Mouse (Mus musculus) limb, embryonic 14.5 days (tissue): ENCODE data around the gene Trappc1. TPM values are rescaled to one million over a fixed set of nuclear protein-coding genes. Genes with fewer than 3 reads are reported as not detected.
A peak's percentile ranks its signal among the peaks of the same experiment; 100 is the strongest.

Experiments
- ATAC-seq: fragments of 200-750 bp; cut with Nextera tagmentation; 2 replicates; pipeline ENCODE4 v1.8.0; 2017; ENCODE audit warnings: low read depth, moderate number of reproducible peaks, moderate TSS enrichment; ENCODE audit not compliant: low FRiP score
- DNase-seq: peaks from one replicate; pipeline ENCODE4 v3.0.0-alpha.2; 2015; ENCODE audit warnings: low spot score
- H3K27ac ChIP-seq: fragments of 300-500 bp; sonication (generic); replicated peaks from 2 replicates; pipeline ENCODE4 v1.5.1; 2014; ENCODE audit warnings: low read depth, mild to moderate bottlenecking, low read length, moderate library complexity, mixed read lengths
- H3K27me3 ChIP-seq: fragments of 300-500 bp; sonication (generic); 2 replicates; pipeline ENCODE4 v1.6.1; 2014; ENCODE audit warnings: low read length, mixed read lengths; ENCODE audit not compliant: control insufficient read depth, insufficient read depth
- H3K36me3 ChIP-seq: fragments of 300-500 bp; sonication (generic); 2 replicates; pipeline ENCODE4 v1.6.1; 2014; ENCODE audit warnings: mild to moderate bottlenecking, low read length, moderate library complexity, mixed read lengths; ENCODE audit not compliant: control insufficient read depth, insufficient read depth
- H3K4me1 ChIP-seq: fragments of 300-500 bp; sonication (generic); 2 replicates; pipeline ENCODE4 v1.6.1; 2014; ENCODE audit warnings: antibody characterized with exemption, low read length, mixed read lengths; ENCODE audit not compliant: control insufficient read depth, insufficient read depth
- H3K4me2 ChIP-seq: fragments of 300-500 bp; sonication (generic); replicated peaks from 2 replicates; pipeline ENCODE4 v1.6.1; 2014; ENCODE audit warnings: low read depth, mild to moderate bottlenecking, low read length, moderate library complexity; ENCODE audit not compliant: severe bottlenecking
- H3K4me3 ChIP-seq: fragments of 300-500 bp; sonication (generic); replicated peaks from 2 replicates; pipeline ENCODE4 v1.5.1; 2014; ENCODE audit warnings: low read length
- H3K9ac ChIP-seq: fragments of 300-500 bp; sonication (generic); 2 replicates; pipeline ENCODE4 v1.6.1; 2014; ENCODE audit warnings: mild to moderate bottlenecking, low read depth, low read length, moderate library complexity; ENCODE audit not compliant: severe bottlenecking
- H3K9me3 ChIP-seq: fragments of 300-500 bp; sonication (generic); 2 replicates; pipeline ENCODE4 v1.6.1; 2016; ENCODE audit warnings: low read length; ENCODE audit not compliant: control insufficient read depth
- POLR2A ChIP-seq: fragments of 200-500 bp; IDR thresholded peaks from 2 replicates; pipeline ENCODE4 v1.8.0; 2012; ENCODE audit warnings: inconsistent platforms, mild to moderate bottlenecking, moderate library complexity, borderline replicate concordance; ENCODE audit not compliant: insufficient read depth, insufficient read length; ENCODE audit errors: extremely low read depth
- WGBS: fragments of 180-500 bp; shearing (Covaris S2); extraction: QIAGEN DNeasy Blood & Tissue Kit; methylation state at CpG from one replicate; pipeline ENCODE4 v1.1.7; 2014; 5-methylcytosine and 5-hydroxymethylcytosine counted together
- polyA plus RNA-seq, 2 experiments: library from polyadenylated mRNA; depleted of rRNA in 1 of 2; stranded (reverse) in 1 of 2; unstranded in 1 of 2; fragments of >200 nt; fragmentation: Nextera tagmentation in 1 of 2; extraction: Ambion mirVana in 1 of 2; gene quantifications; 2 replicates each; pipeline versions ENCODE4 v1.2.1 to v1.2.3; 2012 to 2014

The Trappc1 gene
- polyA plus RNA-seq, 2 experiments = 93.7 to 144 TPM

GRCm38 (mm10) chr11:69322693-69323471 is 898 bp upstream of the Trappc1 start:
- peaks cover 16% of the 10 kb centered on the region for H3K27me3 ChIP-seq
- DNase-seq (no peak), ATAC-seq (no peak)
- H3K9me3 ChIP-seq = no peaks in the 10 kb centered on the region
- H3K4me2 ChIP-seq = peak overlapping the region; percentile 73
- H3K4me3 ChIP-seq = peak overlapping the region; percentile 62
- H3K27ac ChIP-seq = peak overlapping the region; percentile 87
- TF ChIP-seq POLR2A = no peak
- peak overlapping the region; percentile 88 for H3K9ac ChIP-seq
- peaks cover 38% of the 10 kb centered on the region for H3K4me1 ChIP-seq
- 17% methylated on average over 18 of the region's 18 CpGs for WGBS
- H3K36me3 ChIP-seq = peaks cover 22% of the 10 kb centered on the region

GRCm38 (mm10) chr11:69324749-69325148 is 969 bp downstream of the Trappc1 start:
- Histone ChIP-seq H3K36me3 (peaks cover 3% of the 10 kb centered on the region), H3K4me1 (peaks cover 38% of the 10 kb centered on the region), H3K4me3 (peak overlapping the region; percentile 62; the same call in 1 of the 2 replicates), H3K9ac (no peak overlapping the region), H3K27ac (no peak overlapping the region), H3K9me3 (no peaks in the 10 kb centered on the region), H3K27me3 (peaks cover 16% of the 10 kb centered on the region), H3K4me2 (peak overlapping the region; percentile 73)
- no peak for TF ChIP-seq POLR2A
- DNase-seq (no peak), ATAC-seq (no peak)
- WGBS = 85% methylated on average over 6 of the region's 6 CpGs

- peaks cover 38% of the 10 kb centered on the region for H3K4me1 ChIP-seq
- TF ChIP-seq POLR2A = no peak
- peak within 1 kb of the TSS; percentile 54 for H3K4me3 ChIP-seq
- peaks cover 16% of the 10 kb centered on the region for H3K27me3 ChIP-seq
- ATAC-seq (peak; percentile 21; the same call in 1 of the 2 replicates), DNase-seq (peak; percentile 90)
- peak within 1 kb of the TSS; percentile 56 for H3K9ac ChIP-seq
- H3K36me3 ChIP-seq = no peaks in the 10 kb centered on the region
- no peak within 1 kb of the TSS for H3K27ac ChIP-seq
- WGBS = 10% methylated on average over 26 of the region's 26 CpGs
- H3K4me2 ChIP-seq = peak within 1 kb of the TSS; percentile 96
- H3K9me3 ChIP-seq = no peaks in the 10 kb centered on the region
Measured at GRCm38 (mm10) chr11:69325628-69326407, 2.0 kb downstream of the Trappc1 start, which contains the start of gene Kcnab3. Gene Kcnab3, plus strand, starts transcription at chr11:69326258.

- H3K4me3 ChIP-seq = peak overlapping the region; percentile 54
- H3K9me3 ChIP-seq = no peaks in the 10 kb centered on the region
- TF ChIP-seq POLR2A = no peak
- H3K36me3 ChIP-seq = no peaks in the 10 kb centered on the region
- 2% methylated on average over 45 of the region's 45 CpGs for WGBS
- DNase-seq (no peak), ATAC-seq (no peak)
- peaks cover 44% of the 10 kb centered on the region for H3K4me1 ChIP-seq
- H3K4me2 ChIP-seq = peak overlapping the region; percentile 96
- no peak overlapping the region for H3K27ac ChIP-seq
- peak overlapping the region; percentile 56 for H3K9ac ChIP-seq
- peaks cover 16% of the 10 kb centered on the region for H3K27me3 ChIP-seq
Measured at GRCm38 (mm10) chr11:69326408-69327156, 2.8 kb downstream of the Trappc1 start.

GRCm38 (mm10) chr11:69327157-69327442 is 3.3 kb downstream of the Trappc1 start:
- no peak overlapping the region for H3K9ac ChIP-seq
- H3K9me3 ChIP-seq = no peaks in the 10 kb centered on the region
- WGBS = 17% methylated on average over 8 of the region's 9 CpGs
- H3K27me3 ChIP-seq = peaks cover 16% of the 10 kb centered on the region
- ATAC-seq = no peak
- no peak for DNase-seq
- peaks cover 43% of the 10 kb centered on the region for H3K4me1 ChIP-seq
- peak overlapping the region; percentile 96; the same call in 1 of the 2 replicates for H3K4me2 ChIP-seq
- H3K27ac ChIP-seq = no peak overlapping the region
- H3K4me3 ChIP-seq = peak overlapping the region; percentile 54
- TF ChIP-seq POLR2A = no peak
- no peaks in the 10 kb centered on the region for H3K36me3 ChIP-seq
